Mouse (Mus musculus) liver, embryonic 14.5 days (tissue): Measurements from ENCODE around the gene Tns1.

Source experiments
- CTCF ChIP-seq: IDR thresholded peaks from 2 replicates; pipeline ENCODE4 v1.5.1; 2016; ENCODE audit warnings: antibody characterized with exemption, low read depth, control low read depth
- EP300 ChIP-seq: IDR thresholded peaks from 2 replicates; pipeline ENCODE4 v1.6.1; 2016; ENCODE audit warnings: antibody characterized with exemption, low read depth

DNA sequence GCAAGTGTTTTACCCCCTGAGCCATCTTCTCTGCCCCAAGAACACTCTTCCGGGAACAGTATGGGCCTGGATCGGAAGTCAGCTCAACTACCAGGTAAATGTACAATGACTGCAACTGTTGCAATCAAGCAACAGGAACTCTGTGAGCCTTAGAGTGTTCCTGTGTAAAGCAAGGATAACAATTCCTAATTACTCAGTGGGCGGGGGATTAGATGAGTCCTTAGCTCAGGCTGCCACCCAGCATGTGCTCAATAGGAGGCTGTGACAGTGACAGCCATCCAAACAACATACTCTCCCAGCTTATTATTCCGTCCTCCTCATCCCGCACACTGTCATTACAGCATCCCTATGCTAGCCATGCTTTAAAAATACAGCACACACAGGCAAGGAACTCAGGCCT, 200.0 kb downstream of the Tns1 start:
- no peak for TF ChIP-seq CTCF
- TF ChIP-seq EP300 = no peak
